Mouse (Mus musculus): ENCODE data around the gene Arhgap10. TPM values are rescaled to one million over a fixed set of nuclear protein-coding genes. Genes with fewer than 3 reads are reported as not detected.

Gene Arhgap10
- total and polyA plus RNA-seq, 2 experiments from 2014 or later: 4.2 to 5.2 TPM

DNA sequence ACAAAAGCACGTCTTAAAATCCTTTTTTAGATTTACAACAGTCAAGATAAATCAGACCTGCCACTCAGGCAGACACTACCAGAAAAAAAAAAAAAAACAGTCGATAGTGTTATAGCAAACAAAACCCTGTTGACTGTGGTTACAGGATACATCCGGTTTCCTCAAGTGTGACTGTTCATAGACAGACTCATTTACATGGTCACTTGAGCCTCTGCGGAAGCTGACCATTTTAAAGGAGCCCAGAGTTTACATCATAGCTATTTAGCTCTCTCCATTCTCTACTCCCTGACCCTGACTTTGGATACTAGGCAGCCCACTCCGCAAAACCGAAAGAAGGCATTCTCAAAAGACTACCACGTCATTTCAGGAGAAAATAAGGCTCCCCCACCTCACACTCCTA, 11.2 kb downstream of the Arhgap10 start:
- H3K27me3 ChIP-seq (ENCODE audit: insufficient read depth, low read length): no peaks in the 10 kb centered on the region
- ATAC-seq (no peak), DNase-seq (ENCODE audit: low spot score) (no peak)
- WGBS: 81% methylated on average over 7 of the region's 7 CpGs
- no peaks in the 10 kb centered on the region for H3K4me1 ChIP-seq (ENCODE audit: insufficient read depth, low read length)
- H3K27ac ChIP-seq: no peak overlapping the region
- H3K36me3 ChIP-seq (ENCODE audit: insufficient read depth, low read length): no peaks in the 10 kb centered on the region
- no peak for TF ChIP-seq CTCF (IDR thresholded peaks at IDR 0.05; ENCODE audit: low read depth)
- H3K9me3 ChIP-seq (ENCODE audit: low read length): no peaks in the 10 kb centered on the region
- H3K9ac ChIP-seq (replicated peaks; ENCODE audit: low read length): no peak overlapping the region
- no peak overlapping the region for H3K4me3 ChIP-seq (ENCODE audit: low read length)
- H3K4me2 ChIP-seq (ENCODE audit: low read depth, low read length): no peak overlapping the region

DNA sequence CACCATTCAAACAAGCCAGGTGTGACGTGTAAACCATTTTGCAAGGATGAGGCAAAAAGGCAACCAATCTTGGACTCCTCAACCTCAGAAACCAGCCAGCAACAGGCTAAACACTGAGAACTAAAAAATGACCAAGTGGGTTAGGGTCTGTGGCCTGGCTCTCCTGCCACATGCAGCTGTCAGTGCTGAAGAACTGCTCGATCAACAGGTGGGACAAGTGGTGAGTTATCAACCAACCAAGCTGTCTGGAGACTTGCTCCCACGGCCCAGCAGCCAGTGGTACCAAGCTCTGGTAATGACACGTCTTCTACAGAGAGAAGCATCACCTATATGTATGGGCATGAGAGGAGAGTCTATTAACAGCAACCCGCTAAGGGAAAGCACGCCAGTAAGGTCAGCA, 15.2 kb downstream of the Arhgap10 start:
- WGBS: 94% methylated on average over 6 of the region's 6 CpGs
- Histone ChIP-seq H3K4me2 (ENCODE audit: low read depth, low read length) (no peak overlapping the region), H3K27me3 (ENCODE audit: insufficient read depth, low read length) (no peaks in the 10 kb centered on the region), H3K4me1 (ENCODE audit: insufficient read depth, low read length) (no peaks in the 10 kb centered on the region), H3K27ac (no peak overlapping the region), H3K9me3 (ENCODE audit: low read length) (no peaks in the 10 kb centered on the region), H3K4me3 (ENCODE audit: low read length) (no peak overlapping the region), H3K36me3 (ENCODE audit: insufficient read depth, low read length) (no peaks in the 10 kb centered on the region), H3K9ac (replicated peaks; ENCODE audit: low read length) (no peak overlapping the region)
- no peak for TF ChIP-seq CTCF (IDR thresholded peaks at IDR 0.05; ENCODE audit: low read depth)
- no peak for ATAC-seq
- no peak for DNase-seq (ENCODE audit: low spot score)

DNA sequence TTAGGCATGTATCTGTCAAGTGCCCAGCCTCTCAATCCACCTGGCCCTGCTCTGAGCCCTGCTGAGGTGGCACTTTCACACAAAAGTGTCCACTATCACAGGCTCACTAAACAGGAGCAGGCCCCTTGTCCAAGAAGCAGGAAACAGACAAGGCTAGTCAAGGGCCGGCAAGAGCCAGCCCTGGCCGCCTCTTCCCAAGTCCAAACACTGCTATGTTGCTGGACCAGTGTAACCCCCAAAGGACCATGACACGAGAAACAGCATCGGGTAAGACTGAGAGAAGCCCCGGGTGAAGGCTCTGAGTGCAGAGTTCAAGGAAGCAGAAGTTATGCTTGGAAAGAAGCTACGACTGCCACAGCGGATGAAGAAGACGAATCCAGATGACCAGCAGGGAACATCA, 16.6 kb downstream of the Arhgap10 start:
- TF ChIP-seq CTCF (IDR thresholded peaks at IDR 0.05; ENCODE audit: low read depth): no peak
- Histone ChIP-seq H3K9me3 (ENCODE audit: low read length) (no peaks in the 10 kb centered on the region), H3K4me2 (ENCODE audit: low read depth, low read length) (no peak overlapping the region), H3K4me1 (ENCODE audit: insufficient read depth, low read length) (no peaks in the 10 kb centered on the region), H3K36me3 (ENCODE audit: insufficient read depth, low read length) (no peaks in the 10 kb centered on the region), H3K27me3 (ENCODE audit: insufficient read depth, low read length) (no peaks in the 10 kb centered on the region), H3K9ac (replicated peaks; ENCODE audit: low read length) (no peak overlapping the region), H3K27ac (no peak overlapping the region), H3K4me3 (ENCODE audit: low read length) (no peak overlapping the region)
- ATAC-seq: no peak
- 87% methylated on average over 8 of the region's 8 CpGs for WGBS
- DNase-seq (ENCODE audit: low spot score): no peak

DNA sequence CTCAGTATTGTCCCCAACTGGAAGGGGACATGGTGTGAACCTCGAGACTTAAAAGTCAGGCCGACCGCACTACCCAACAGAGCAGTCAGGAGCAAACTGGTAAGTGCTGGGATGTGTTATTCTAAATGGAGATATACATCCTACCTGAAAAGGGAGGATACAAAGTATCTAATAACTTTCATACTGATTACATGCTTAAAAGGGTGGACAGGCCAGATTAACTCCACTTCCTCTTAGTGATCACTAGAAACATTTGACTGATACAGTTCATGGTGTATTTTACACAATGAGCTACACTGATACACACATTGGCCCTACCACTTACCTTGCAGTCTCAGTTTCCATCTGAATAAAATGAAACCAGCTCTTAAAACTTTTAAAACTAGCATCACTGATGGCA, 17.5 kb downstream of the Arhgap10 start:
- Histone ChIP-seq H3K27ac (no peak overlapping the region), H3K4me2 (ENCODE audit: low read depth, low read length) (no peak overlapping the region), H3K27me3 (ENCODE audit: insufficient read depth, low read length) (no peaks in the 10 kb centered on the region), H3K36me3 (ENCODE audit: insufficient read depth, low read length) (no peaks in the 10 kb centered on the region), H3K4me1 (ENCODE audit: insufficient read depth, low read length) (no peaks in the 10 kb centered on the region), H3K9ac (replicated peaks; ENCODE audit: low read length) (no peak overlapping the region), H3K9me3 (ENCODE audit: low read length) (no peaks in the 10 kb centered on the region), H3K4me3 (ENCODE audit: low read length) (no peak overlapping the region)
- DNase-seq (ENCODE audit: low spot score): no peak
- 95% methylated on average over 3 of the region's 3 CpGs for WGBS
- TF ChIP-seq CTCF (IDR thresholded peaks at IDR 0.05; ENCODE audit: low read depth): no peak
- no peak for ATAC-seq

DNA sequence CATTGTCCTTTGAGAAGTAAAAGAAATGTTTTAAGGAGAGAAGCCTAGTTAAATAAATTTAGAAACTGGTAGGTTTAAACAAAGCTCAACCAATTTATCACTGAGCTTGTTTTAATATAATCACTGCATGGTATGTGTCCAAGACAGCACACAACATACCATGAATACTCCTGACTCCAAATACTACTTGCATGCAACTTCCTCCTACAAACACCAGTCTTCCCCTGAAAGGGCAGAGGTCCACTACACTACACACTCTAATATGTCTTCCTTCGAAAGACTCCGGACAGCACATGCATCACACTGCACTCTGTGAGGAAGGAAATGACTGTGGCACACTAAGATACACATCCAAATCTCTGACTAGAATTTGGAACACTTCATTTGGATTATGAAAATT, 20.3 kb downstream of the Arhgap10 start:
- 84% methylated on average over 2 of the region's 2 CpGs for WGBS
- Histone ChIP-seq H3K4me3 (ENCODE audit: low read length) (no peak overlapping the region), H3K9me3 (ENCODE audit: low read length) (no peaks in the 10 kb centered on the region), H3K9ac (replicated peaks; ENCODE audit: low read length) (no peak overlapping the region), H3K27me3 (ENCODE audit: insufficient read depth, low read length) (no peaks in the 10 kb centered on the region), H3K4me1 (ENCODE audit: insufficient read depth, low read length) (no peaks in the 10 kb centered on the region), H3K4me2 (ENCODE audit: low read depth, low read length) (no peak overlapping the region), H3K36me3 (ENCODE audit: insufficient read depth, low read length) (no peaks in the 10 kb centered on the region), H3K27ac (no peak overlapping the region)
- DNase-seq (ENCODE audit: low spot score) (no peak), ATAC-seq (no peak)
- TF ChIP-seq CTCF (IDR thresholded peaks at IDR 0.05; ENCODE audit: low read depth): no peak

DNA sequence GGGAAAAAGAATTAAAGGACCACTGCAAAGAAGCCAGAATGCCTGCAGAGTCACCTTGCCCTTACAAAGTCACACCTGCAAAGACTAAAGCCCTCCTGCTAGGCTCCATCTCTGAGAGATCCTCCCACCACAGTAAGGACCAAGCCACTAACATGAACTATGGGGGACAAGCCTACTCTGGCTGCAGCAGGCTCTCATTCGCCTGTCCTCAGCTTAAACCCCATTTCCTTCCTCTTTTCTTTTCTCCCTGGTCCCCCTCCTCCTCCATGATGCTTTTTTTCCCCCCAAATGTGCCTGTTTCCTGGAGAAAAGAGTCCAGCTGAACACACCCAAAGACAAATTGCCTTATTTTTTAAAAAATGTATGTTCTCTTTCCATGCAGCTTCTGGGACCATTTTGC, 21.5 kb downstream of the Arhgap10 start:
- 100% methylated on average over 1 of the region's 1 CpGs for WGBS
- no peak for TF ChIP-seq CTCF (IDR thresholded peaks at IDR 0.05; ENCODE audit: low read depth)
- H3K9me3 ChIP-seq (ENCODE audit: low read length): no peaks in the 10 kb centered on the region
- H3K27me3 ChIP-seq (ENCODE audit: insufficient read depth, low read length): no peaks in the 10 kb centered on the region
- DNase-seq (ENCODE audit: low spot score) (no peak), ATAC-seq (no peak)
- no peak overlapping the region for H3K4me2 ChIP-seq (ENCODE audit: low read depth, low read length)
- H3K4me3 ChIP-seq (ENCODE audit: low read length): no peak overlapping the region
- no peaks in the 10 kb centered on the region for H3K36me3 ChIP-seq (ENCODE audit: insufficient read depth, low read length)
- no peaks in the 10 kb centered on the region for H3K4me1 ChIP-seq (ENCODE audit: insufficient read depth, low read length)
- no peak overlapping the region for H3K9ac ChIP-seq (replicated peaks; ENCODE audit: low read length)
- no peak overlapping the region for H3K27ac ChIP-seq

DNA sequence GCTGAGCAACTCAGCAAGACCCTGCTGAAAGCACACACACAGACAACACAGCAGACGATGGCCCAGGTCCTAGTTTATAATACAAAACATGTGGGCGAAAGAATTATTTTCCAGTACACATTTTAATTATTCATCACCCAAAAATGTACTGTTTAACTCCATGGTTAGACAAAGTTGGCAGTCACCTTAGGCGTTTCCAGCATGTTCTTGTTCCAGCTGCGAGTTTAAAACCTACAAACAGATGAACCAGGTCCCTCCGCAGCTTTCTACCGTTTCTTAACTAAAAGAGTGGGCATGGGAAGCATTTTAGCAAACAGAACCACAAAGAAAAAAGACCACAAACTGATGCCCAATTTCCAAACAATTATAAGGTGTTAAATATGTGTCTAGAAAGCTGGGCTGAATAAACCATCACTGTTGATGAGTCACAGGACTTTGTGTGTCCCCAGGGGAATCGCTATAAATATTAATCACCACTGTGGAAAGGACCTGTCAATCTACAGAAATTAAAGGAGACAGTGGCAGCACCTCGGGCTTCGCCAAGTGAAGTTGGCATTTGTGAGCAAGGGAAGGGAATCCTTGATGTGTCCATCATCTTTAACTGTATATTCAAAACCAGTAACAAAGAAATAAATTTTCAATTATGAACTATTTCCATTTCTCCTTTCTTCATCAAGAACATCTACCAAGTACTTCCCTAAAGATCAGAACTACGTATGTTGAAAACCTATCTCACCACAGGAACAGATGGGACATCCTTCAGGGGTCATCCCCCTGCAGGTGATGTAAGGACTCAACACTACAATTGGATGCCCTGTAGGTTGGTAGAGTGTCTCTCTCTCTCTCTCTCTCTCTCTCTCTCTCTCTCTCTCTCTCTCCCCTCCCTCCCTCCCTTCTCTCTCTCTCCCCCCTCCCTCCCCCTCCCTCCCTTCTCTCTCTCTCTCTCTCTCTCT, 23.1 kb downstream of the Arhgap10 start:
- no peak overlapping the region for H3K4me2 ChIP-seq (ENCODE audit: low read depth, low read length)

More for the DNA sequence above, 23.1 kb downstream of the Arhgap10 start:
- Histone ChIP-seq H3K9me3 (ENCODE audit: low read length) (no peaks in the 10 kb centered on the region), H3K4me3 (ENCODE audit: low read length) (no peak overlapping the region), H3K27ac (no peak overlapping the region), H3K27me3 (ENCODE audit: insufficient read depth, low read length) (no peaks in the 10 kb centered on the region), H3K9ac (replicated peaks; ENCODE audit: low read length) (no peak overlapping the region), H3K36me3 (ENCODE audit: insufficient read depth, low read length) (no peaks in the 10 kb centered on the region), H3K4me1 (ENCODE audit: insufficient read depth, low read length) (no peaks in the 10 kb centered on the region)
- peak; percentile 10 for DNase-seq (ENCODE audit: low spot score)
- ATAC-seq: no peak
- 74% methylated on average over 10 of the region's 10 CpGs for WGBS
- no peak for TF ChIP-seq CTCF (IDR thresholded peaks at IDR 0.05; ENCODE audit: low read depth)
